Mouse (Mus musculus): Measurements from ENCODE around the gene Fam122b. TPM values are rescaled to one million over a fixed set of nuclear protein-coding genes. Genes with fewer than 3 reads are reported as not detected.
A peak's percentile ranks its signal among the peaks of the same experiment; 100 is the strongest.

Gene Fam122b
- polyA plus RNA-seq, 1 experiment from 2014 or later, result 23.1 TPM

DNA sequence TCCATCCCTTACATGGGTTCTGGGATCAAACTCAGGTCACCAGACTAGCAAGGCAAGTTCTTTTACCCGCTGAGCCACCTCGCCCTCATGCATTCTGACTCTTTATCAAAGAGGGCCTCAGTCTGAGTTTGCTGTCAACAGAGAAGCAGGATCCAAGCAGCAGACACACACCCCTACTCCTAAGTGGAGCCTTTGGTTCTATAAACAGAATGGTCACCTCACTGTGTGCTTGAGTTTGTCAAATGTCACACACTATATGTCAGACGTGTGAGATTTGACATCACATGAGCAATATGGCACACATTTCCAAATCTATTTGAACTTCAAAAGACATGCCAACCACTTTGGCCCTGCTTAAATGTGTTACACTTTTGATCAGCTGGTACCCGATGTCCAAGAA is 71.9 kb downstream of the Fam122b start:
- peak; percentile 88 for ATAC-seq (replicated peaks; ENCODE audit: insufficient number of reproducible peaks, insufficient read depth, low FRiP score, low read depth)
- WGBS, result 37% methylated on average over 4 of the region's 4 CpGs
- no peak overlapping the region for H3K4me2 ChIP-seq
- no peaks in the 10 kb centered on the region for H3K9me3 ChIP-seq (replicated peaks)
- H3K27ac ChIP-seq, result peak overlapping the region; percentile 81
- peaks cover 5% of the 10 kb centered on the region; the same call in 1 of the 2 replicates for H3K4me1 ChIP-seq (replicated peaks)
- H3K36me3 ChIP-seq, result no peaks in the 10 kb centered on the region
- no peak overlapping the region for H3K9ac ChIP-seq
- H3K4me3 ChIP-seq, result no peak overlapping the region
- no peaks in the 10 kb centered on the region for H3K27me3 ChIP-seq

DNA sequence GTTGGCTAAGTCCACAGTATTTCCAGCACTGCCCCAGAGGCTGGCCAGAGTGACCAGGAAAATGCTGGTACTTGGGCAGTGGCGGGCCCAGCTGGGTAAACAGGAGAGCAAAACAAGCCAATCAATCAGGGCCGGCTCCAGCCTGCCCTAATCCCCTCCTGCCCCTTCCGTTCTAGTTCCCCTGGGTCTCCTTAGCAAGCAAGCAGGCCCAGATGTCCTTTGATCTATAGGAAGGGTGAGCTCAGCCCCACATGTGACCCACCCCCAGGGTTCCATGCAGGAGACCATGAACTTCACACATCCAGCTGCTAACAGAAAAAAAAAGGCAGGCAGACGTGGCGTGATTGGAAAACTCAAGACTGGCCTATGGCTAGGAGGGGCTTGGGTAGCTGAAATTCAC is 73.2 kb downstream of the Fam122b start:
- 65% methylated on average over 5 of the region's 5 CpGs for WGBS
- Histone ChIP-seq H3K27ac (no peak overlapping the region; the same call in none of the 2 replicates), H3K4me3 (no peak overlapping the region), H3K9ac (no peak overlapping the region), H3K4me1 (replicated peaks) (peaks cover 5% of the 10 kb centered on the region; the same call in 1 of the 2 replicates), H3K4me2 (no peak overlapping the region), H3K27me3 (no peaks in the 10 kb centered on the region), H3K9me3 (replicated peaks) (no peaks in the 10 kb centered on the region), H3K36me3 (no peaks in the 10 kb centered on the region)
- ATAC-seq (replicated peaks; ENCODE audit: insufficient number of reproducible peaks, insufficient read depth, low FRiP score, low read depth), result no peak

Other genes with a start within 250 kb of the Fam122b start
- gene Plac1, start 29.7 kb downstream of the Fam122b start, polyA plus RNA-seq (2015; fragmentation: Nextera tagmentation; extraction: Ambion mirVana), result 5.8 TPM in 2 replicates
- not detected in 2 replicates for gene Fam122c, start 3.6 kb upstream of the Fam122b start, polyA plus RNA-seq (2015; fragmentation: Nextera tagmentation; extraction: Ambion mirVana)
- 51.1 and 61.9 TPM in 2 replicates for gene Mospd1, start 100.7 kb upstream of the Fam122b start, polyA plus RNA-seq (2015; fragmentation: Nextera tagmentation; extraction: Ambion mirVana)
- not detected in 2 replicates for gene Etd, start 165.1 kb upstream of the Fam122b start, polyA plus RNA-seq (2015; fragmentation: Nextera tagmentation; extraction: Ambion mirVana)